Mouse (Mus musculus) spleen, embryonic (tissue): ENCODE measurements around the gene Slc17a1.

Experiments used
- CTCF ChIA-PET: fragments of 350-600 bp; sonication (Branson Sonifier 250); formaldehyde crosslinking; loops from one replicate; lab custom pipeline; 2022; lab: Charles Lee

The Slc17a1 gene

GRCm38 (mm10) chr13:23867405-23867804 is at the start of gene Slc17a1:
Gene Slc17a1 (plus strand): TSS chr13:23867750.
- CTCF ChIA-PET, result interaction anchor here (0.7 kb wide), 1 partner anchor 214 kb away, joined by 4 read pairs; no protein-coding TSS in a partner anchor

GRCm38 (mm10) chr13:23820179-23820940 is 47.2 kb upstream of the Slc17a1 start:
- CTCF ChIA-PET, result no interaction called here

GRCm38 (mm10) chr13:23822213-23822612 is 45.3 kb upstream of the Slc17a1 start:
- CTCF ChIA-PET, result no interaction called here

GRCm38 (mm10) chr13:23826606-23827005 is 40.9 kb upstream of the Slc17a1 start:
- CTCF ChIA-PET, result no interaction called here

GRCm38 (mm10) chr13:23833053-23833452 is 34.5 kb upstream of the Slc17a1 start:
- CTCF ChIA-PET, result no interaction called here

- CTCF ChIA-PET, result no interaction called here
Observed at GRCm38 (mm10) chr13:23834836-23835235, 32.7 kb upstream of the Slc17a1 start.

- CTCF ChIA-PET, result no interaction called here
Observed at GRCm38 (mm10) chr13:23836630-23837029, 30.9 kb upstream of the Slc17a1 start.

GRCm38 (mm10) chr13:23839308-23839707 is 28.2 kb upstream of the Slc17a1 start, which contains the start of gene Slc17a3:
Gene Slc17a3 (plus strand): TSS chr13:23839434.
- CTCF ChIA-PET, result no interaction called here

- CTCF ChIA-PET, result no interaction called here
Observed at GRCm38 (mm10) chr13:23845851-23846250, 21.7 kb upstream of the Slc17a1 start.

- CTCF ChIA-PET, result no interaction called here
Observed at GRCm38 (mm10) chr13:23849299-23849698, 18.3 kb upstream of the Slc17a1 start.

GRCm38 (mm10) chr13:23856401-23856800 is 11.1 kb upstream of the Slc17a1 start:
- CTCF ChIA-PET, result no interaction called here

GRCm38 (mm10) chr13:23861815-23862214 is 5.7 kb upstream of the Slc17a1 start:
- CTCF ChIA-PET, result no interaction called here

- CTCF ChIA-PET, result no interaction called here
Observed at GRCm38 (mm10) chr13:23864711-23865110, 2.8 kb upstream of the Slc17a1 start.

GRCm38 (mm10) chr13:23866086-23866710 is 1.4 kb upstream of the Slc17a1 start:
- CTCF ChIA-PET, result no interaction called here

- CTCF ChIA-PET, result interaction anchor here (0.7 kb wide), 1 partner anchor 215 kb away, joined by 4 read pairs; no protein-coding TSS in a partner anchor
Observed at GRCm38 (mm10) chr13:23867000-23867399, 550 bp upstream of the Slc17a1 start.

- CTCF ChIA-PET, result no interaction called here
Observed at GRCm38 (mm10) chr13:23868790-23869533, 1.4 kb downstream of the Slc17a1 start.

GRCm38 (mm10) chr13:23869996-23870395 is 2.4 kb downstream of the Slc17a1 start:
- CTCF ChIA-PET, result no interaction called here

GRCm38 (mm10) chr13:23873141-23873540 is 5.6 kb downstream of the Slc17a1 start:
- CTCF ChIA-PET, result no interaction called here

GRCm38 (mm10) chr13:23879106-23879505 is 11.6 kb downstream of the Slc17a1 start:
- CTCF ChIA-PET, result no interaction called here

- CTCF ChIA-PET, result no interaction called here
Observed at GRCm38 (mm10) chr13:23879636-23880035, 12.1 kb downstream of the Slc17a1 start.

GRCm38 (mm10) chr13:23885540-23885939 is 18.0 kb downstream of the Slc17a1 start:
- CTCF ChIA-PET, result interaction anchor here (0.7 to 0.8 kb wide), 2 partner anchors 54 to 65 kb away, joined by 7 to 9 read pairs; no protein-coding TSS in a partner anchor
